Mouse (Mus musculus) limb, embryonic 12.5 days (tissue): ENCODE results near the gene Eva1c. TPM values are rescaled to one million over a fixed set of nuclear protein-coding genes. Genes with fewer than 3 reads are reported as not detected.

ENCODE experiments used
- ATAC-seq: fragments of 200-750 bp; cut with Nextera tagmentation; 2 replicates; pipeline ENCODE4 v1.8.0; 2017; ENCODE audit warnings: low read depth, moderate TSS enrichment; ENCODE audit not compliant: insufficient number of reproducible peaks, insufficient read depth, low FRiP score, low TSS enrichment
- H3K27ac ChIP-seq: fragments of 300-500 bp; sonication (generic); 2 replicates; pipeline ENCODE4 v1.5.1; 2016; ENCODE audit warnings: mild to moderate bottlenecking, moderate library complexity
- H3K27me3 ChIP-seq: fragments of 300-500 bp; sonication (generic); 2 replicates; pipeline ENCODE4 v1.6.1; 2016; ENCODE audit warnings: mild to moderate bottlenecking, moderate library complexity
- H3K36me3 ChIP-seq: fragments of 300-500 bp; sonication (generic); 2 replicates; pipeline ENCODE4 v1.6.1; 2016; ENCODE audit warnings: mild to moderate bottlenecking, moderate library complexity
- H3K4me1 ChIP-seq: fragments of 300-500 bp; sonication (generic); replicated peaks from 2 replicates; pipeline ENCODE4 v1.6.1; 2016
- H3K4me2 ChIP-seq: fragments of 300-500 bp; sonication (generic); 2 replicates; pipeline ENCODE4 v1.6.1; 2016; ENCODE audit warnings: mild to moderate bottlenecking, moderate library complexity
- H3K4me3 ChIP-seq: fragments of 300-500 bp; sonication (generic); replicated peaks from 2 replicates; pipeline ENCODE4 v1.5.1; 2016; ENCODE audit warnings: mild to moderate bottlenecking
- H3K9ac ChIP-seq: fragments of 300-500 bp; sonication (generic); replicated peaks from 2 replicates; pipeline ENCODE4 v1.6.1; 2016; ENCODE audit warnings: mild to moderate bottlenecking, moderate library complexity
- H3K9me3 ChIP-seq: fragments of 300-500 bp; sonication (generic); 2 replicates; pipeline ENCODE4 v1.6.1; 2016; ENCODE audit warnings: mild to moderate bottlenecking, moderate library complexity
- WGBS: fragments of 180-500 bp; shearing (Covaris S2); methylation state at CpG from one replicate; pipeline ENCODE4 v1.1.7; 2016; 5-methylcytosine and 5-hydroxymethylcytosine counted together
- polyA plus RNA-seq: library from polyadenylated mRNA; unstranded; fragments of >200 nt; fragmentation: Nextera tagmentation; extraction: Ambion mirVana; gene quantifications from 2 replicates; pipeline ENCODE4 v1.2.1, GENCODE M21; 2016

Gene Eva1c
- polyA plus RNA-seq, 1 experiment from 2014 or later, result 2.2 TPM

GRCm38 (mm10) chr16:90891601-90892000, 65.1 kb downstream of the Eva1c start:
- no peaks in the 10 kb centered on the region for H3K36me3 ChIP-seq
- H3K27ac ChIP-seq, result no peak overlapping the region
- H3K27me3 ChIP-seq, result 0 out of 2 replicates have a peak, but pooled peaks cover 7% of the 10 kb centered on the region
- WGBS, result 79% methylated on average over 14 of the region's 14 CpGs
- 0 out of 2 replicates have a peak, but pooled peaks cover 5% of the 10 kb centered on the region for H3K9me3 ChIP-seq
- H3K4me1 ChIP-seq, result peaks cover 7% of the 10 kb centered on the region
- H3K4me3 ChIP-seq, result no peak overlapping the region
- no peak for ATAC-seq
- H3K4me2 ChIP-seq, result no peak overlapping the region
- no peak overlapping the region for H3K9ac ChIP-seq

- no peaks in the 10 kb centered on the region for H3K36me3 ChIP-seq
- H3K27me3 ChIP-seq, result 0 out of 2 replicates have a peak, but pooled peaks cover 7% of the 10 kb centered on the region
- no peak overlapping the region for H3K27ac ChIP-seq
- H3K4me3 ChIP-seq, result no peak overlapping the region
- no peak overlapping the region for H3K9ac ChIP-seq
- 34% methylated on average over 8 of the region's 8 CpGs for WGBS
- H3K4me2 ChIP-seq, result no peak overlapping the region
- ATAC-seq, result no peak
- H3K4me1 ChIP-seq, result peaks cover 7% of the 10 kb centered on the region
- H3K9me3 ChIP-seq, result 0 out of 2 replicates have a peak, but pooled peaks cover 5% of the 10 kb centered on the region
Observed at GRCm38 (mm10) chr16:90892081-90892480, 65.6 kb downstream of the Eva1c start.

- H3K4me2 ChIP-seq, result no peak overlapping the region
- WGBS, result 83% methylated on average over 7 of the region's 7 CpGs
- peaks cover 7% of the 10 kb centered on the region for H3K4me1 ChIP-seq
- no peak overlapping the region for H3K4me3 ChIP-seq
- no peak for ATAC-seq
- no peak overlapping the region for H3K9ac ChIP-seq
- no peak overlapping the region for H3K27ac ChIP-seq
- H3K27me3 ChIP-seq, result 0 out of 2 replicates have a peak, but pooled peaks cover 7% of the 10 kb centered on the region
- H3K9me3 ChIP-seq, result 0 out of 2 replicates have a peak, but pooled peaks cover 1% of the 10 kb centered on the region
- H3K36me3 ChIP-seq, result no peaks in the 10 kb centered on the region
Observed at GRCm38 (mm10) chr16:90893019-90893418, 66.5 kb downstream of the Eva1c start.

- 69% methylated on average over 9 of the region's 9 CpGs for WGBS
- Histone ChIP-seq H3K4me3 (no peak overlapping the region), H3K36me3 (no peaks in the 10 kb centered on the region), H3K27me3 (0 out of 2 replicates have a peak, but pooled peaks cover 7% of the 10 kb centered on the region), H3K27ac (no peak overlapping the region), H3K9me3 (no peaks in the 10 kb centered on the region), H3K4me1 (peaks cover 7% of the 10 kb centered on the region), H3K9ac (no peak overlapping the region), H3K4me2 (no peak overlapping the region)
- ATAC-seq, result no peak
Observed at GRCm38 (mm10) chr16:90893792-90894191, 67.3 kb downstream of the Eva1c start.

GRCm38 (mm10) chr16:90897651-90898050, 71.1 kb downstream of the Eva1c start:
- 90% methylated on average over 3 of the region's 3 CpGs for WGBS
- Histone ChIP-seq H3K9ac (no peak overlapping the region), H3K27me3 (0 out of 2 replicates have a peak, but pooled peaks cover 3% of the 10 kb centered on the region), H3K4me2 (no peak overlapping the region), H3K27ac (no peak overlapping the region), H3K4me3 (no peak overlapping the region), H3K36me3 (no peaks in the 10 kb centered on the region), H3K9me3 (no peaks in the 10 kb centered on the region), H3K4me1 (no peaks in the 10 kb centered on the region)
- no peak for ATAC-seq

- no peak for ATAC-seq
Observed at GRCm38 (mm10) chr16:90899498-90899897, 73.0 kb downstream of the Eva1c start.

GRCm38 (mm10) chr16:90901364-90901763, 74.8 kb downstream of the Eva1c start:
- WGBS, result 85% methylated on average over 4 of the region's 4 CpGs
- no peaks in the 10 kb centered on the region for H3K36me3 ChIP-seq
- H3K27me3 ChIP-seq, result no peaks in the 10 kb centered on the region; the same call in 1 of the 2 replicates
- no peaks in the 10 kb centered on the region for H3K9me3 ChIP-seq
- ATAC-seq, result no peak
- no peak overlapping the region for H3K4me3 ChIP-seq
- no peak overlapping the region for H3K9ac ChIP-seq
- no peaks in the 10 kb centered on the region for H3K4me1 ChIP-seq
- no peak overlapping the region for H3K4me2 ChIP-seq
- no peak overlapping the region for H3K27ac ChIP-seq

More at GRCm38 (mm10) chr16:90899498-90899897, 73.0 kb downstream of the Eva1c start:
- Histone ChIP-seq H3K27ac (no peak overlapping the region), H3K4me3 (no peak overlapping the region), H3K9me3 (no peaks in the 10 kb centered on the region), H3K27me3 (no peaks in the 10 kb centered on the region), H3K4me1 (no peaks in the 10 kb centered on the region), H3K36me3 (no peaks in the 10 kb centered on the region), H3K4me2 (no peak overlapping the region), H3K9ac (no peak overlapping the region)
- 78% methylated on average over 12 of the region's 12 CpGs for WGBS

GRCm38 (mm10) chr16:90903300-90903699, 76.8 kb downstream of the Eva1c start:
- H3K4me1 ChIP-seq, result no peaks in the 10 kb centered on the region
- no peaks in the 10 kb centered on the region for H3K9me3 ChIP-seq
- no peak overlapping the region for H3K4me2 ChIP-seq
- H3K27ac ChIP-seq, result no peak overlapping the region
- H3K4me3 ChIP-seq, result no peak overlapping the region
- no peaks in the 10 kb centered on the region for H3K36me3 ChIP-seq
- WGBS, result 35% methylated on average over 5 of the region's 5 CpGs
- ATAC-seq, result no peak
- no peak overlapping the region for H3K9ac ChIP-seq
- no peaks in the 10 kb centered on the region; the same call in 1 of the 2 replicates for H3K27me3 ChIP-seq

GRCm38 (mm10) chr16:90907250-90907649, 80.7 kb downstream of the Eva1c start:
- H3K27ac ChIP-seq, result no peak overlapping the region
- 67% methylated on average over 7 of the region's 7 CpGs for WGBS
- no peak overlapping the region for H3K4me2 ChIP-seq
- no peaks in the 10 kb centered on the region; the same call in none of the 2 replicates for H3K27me3 ChIP-seq
- no peaks in the 10 kb centered on the region for H3K9me3 ChIP-seq
- H3K4me1 ChIP-seq, result no peaks in the 10 kb centered on the region
- no peak for ATAC-seq
- H3K36me3 ChIP-seq, result no peaks in the 10 kb centered on the region
- H3K4me3 ChIP-seq, result no peak overlapping the region
- H3K9ac ChIP-seq, result no peak overlapping the region

- Histone ChIP-seq H3K27ac (no peak overlapping the region), H3K9ac (no peak overlapping the region), H3K9me3 (no peaks in the 10 kb centered on the region), H3K27me3 (no peaks in the 10 kb centered on the region; the same call in 1 of the 2 replicates), H3K4me1 (no peaks in the 10 kb centered on the region), H3K36me3 (no peaks in the 10 kb centered on the region), H3K4me3 (no peak overlapping the region), H3K4me2 (no peak overlapping the region)
- 79% methylated on average over 17 of the region's 17 CpGs for WGBS
- no peak for ATAC-seq
Observed at GRCm38 (mm10) chr16:90910855-90911533, 84.5 kb downstream of the Eva1c start.

GRCm38 (mm10) chr16:90911766-90912165, 85.2 kb downstream of the Eva1c start:
- ATAC-seq, result no peak
- H3K9me3 ChIP-seq, result no peaks in the 10 kb centered on the region
- H3K9ac ChIP-seq, result no peak overlapping the region
- H3K27ac ChIP-seq, result no peak overlapping the region
- H3K4me3 ChIP-seq, result no peak overlapping the region
- 91% methylated on average over 13 of the region's 13 CpGs for WGBS
- no peak overlapping the region for H3K4me2 ChIP-seq
- peaks cover 3% of the 10 kb centered on the region; the same call in 1 of the 2 replicates for H3K27me3 ChIP-seq
- no peaks in the 10 kb centered on the region for H3K36me3 ChIP-seq
- no peaks in the 10 kb centered on the region for H3K4me1 ChIP-seq
